Mouse (Mus musculus): Measurements from ENCODE around the gene Foxn3. TPM values are rescaled to one million over a fixed set of nuclear protein-coding genes. Genes with fewer than 3 reads are reported as not detected.

Foxn3 gene
- polyA plus RNA-seq, 1 experiment from 2014 or later, result 65.2 TPM

DNA sequence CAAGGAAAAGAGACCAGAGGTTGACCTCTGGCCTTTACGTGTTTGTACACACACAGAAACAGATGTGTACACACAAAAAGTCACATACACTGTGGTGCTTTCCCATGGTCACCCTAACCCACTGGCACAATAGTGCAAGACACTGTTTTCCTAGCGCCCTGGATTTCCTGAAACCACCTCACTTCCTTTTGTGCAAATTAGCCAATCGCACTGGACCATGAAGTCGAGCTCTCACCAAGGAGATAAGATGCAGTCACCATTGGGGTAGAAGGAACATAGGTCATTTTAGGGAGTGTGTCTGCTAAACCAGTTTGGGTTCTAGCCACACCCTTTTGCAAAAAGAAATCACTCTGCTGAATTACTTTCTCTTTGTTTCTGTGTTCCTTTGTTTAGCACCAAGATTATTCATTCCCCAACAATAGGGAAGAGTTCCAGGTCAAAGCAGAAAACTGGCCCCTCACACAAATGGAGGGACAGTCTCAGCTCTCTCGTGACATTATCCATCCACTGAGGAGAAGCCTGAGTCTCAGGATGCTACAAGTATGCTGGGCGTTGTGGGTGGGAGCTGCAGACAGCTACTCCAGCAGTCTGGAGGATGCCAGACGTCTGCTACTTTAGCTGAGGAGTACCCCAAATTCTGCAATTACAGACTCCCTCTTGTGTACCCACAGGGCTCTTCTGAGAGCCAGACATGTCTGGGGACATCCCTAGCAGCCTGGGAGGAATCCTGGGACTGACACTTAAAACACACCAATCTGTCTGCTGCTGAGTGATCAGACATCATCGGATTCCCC is 202.2 kb downstream of the Foxn3 start:
- 60% methylated on average over 8 of the region's 8 CpGs for WGBS
- Histone ChIP-seq H3K27me3 (ENCODE audit: insufficient read depth, poor library complexity, severe bottlenecking) (no peaks in the 10 kb centered on the region), H3K9me3 (no peaks in the 10 kb centered on the region), H3K4me3 (no peak overlapping the region), H3K36me3 (no peaks in the 10 kb centered on the region), H3K4me1 (peaks cover 68% of the 10 kb centered on the region), H3K27ac (peak overlapping the region; percentile 47)
- no peak for DNase-seq (ENCODE audit: low spot score)

DNA sequence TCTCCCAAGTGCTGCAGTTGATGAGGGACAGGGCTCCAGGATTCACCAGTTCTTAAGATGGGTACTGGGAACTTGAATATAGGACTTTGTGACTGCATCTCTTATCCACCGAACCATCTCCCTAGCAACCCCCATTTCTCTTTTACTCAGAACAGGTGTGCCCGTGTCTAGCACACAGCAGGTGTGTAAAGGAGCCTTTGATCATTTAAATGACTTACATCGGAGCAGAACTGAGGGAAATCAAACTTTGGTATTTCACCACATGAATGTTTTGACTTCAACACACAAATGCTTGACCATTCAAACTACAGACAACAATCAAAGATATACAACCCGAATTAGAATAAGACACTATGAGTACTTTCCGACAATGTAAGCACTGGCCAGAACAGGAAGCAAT is 204.7 kb downstream of the Foxn3 start:
- peaks cover 72% of the 10 kb centered on the region for H3K4me1 ChIP-seq

DNA sequence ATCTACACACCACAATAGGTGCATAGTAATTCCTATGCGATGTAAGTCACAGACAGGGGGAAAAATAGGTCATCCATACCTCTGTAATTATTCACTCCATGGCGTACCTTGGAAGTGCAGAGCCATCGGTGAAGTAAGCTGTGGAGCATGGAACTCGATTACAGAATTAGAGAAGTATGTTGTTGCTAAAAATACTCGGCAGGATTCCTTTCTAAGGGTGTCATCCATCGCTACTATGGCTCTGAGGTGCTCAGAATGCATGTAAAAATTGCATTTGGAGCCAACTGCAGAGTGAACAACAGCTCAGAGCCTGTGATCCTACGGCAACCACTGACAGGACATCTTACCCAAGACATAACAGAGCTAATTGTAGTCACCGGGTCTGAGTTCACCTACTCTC is 206.7 kb downstream of the Foxn3 start:
- WGBS, result 53% methylated on average over 8 of the region's 8 CpGs
- no peaks in the 10 kb centered on the region for H3K27me3 ChIP-seq (ENCODE audit: insufficient read depth, poor library complexity, severe bottlenecking)
- no peaks in the 10 kb centered on the region for H3K36me3 ChIP-seq
- H3K4me3 ChIP-seq, result 0 out of 2 replicates have a peak overlapping the region, but pooled peaks have one; percentile 15
- no peak for DNase-seq (ENCODE audit: low spot score)
- H3K9me3 ChIP-seq, result no peaks in the 10 kb centered on the region
- peak overlapping the region; percentile 79 for H3K27ac ChIP-seq
- H3K4me1 ChIP-seq, result peaks cover 69% of the 10 kb centered on the region

More for the DNA sequence above, 204.7 kb downstream of the Foxn3 start:
- no peak for DNase-seq (ENCODE audit: low spot score)
- no peak overlapping the region for H3K4me3 ChIP-seq
- 89% methylated on average over 5 of the region's 5 CpGs for WGBS
- H3K27me3 ChIP-seq (ENCODE audit: insufficient read depth, poor library complexity, severe bottlenecking), result no peaks in the 10 kb centered on the region
- no peak overlapping the region for H3K27ac ChIP-seq
- H3K9me3 ChIP-seq, result no peaks in the 10 kb centered on the region
- H3K36me3 ChIP-seq, result no peaks in the 10 kb centered on the region

DNA sequence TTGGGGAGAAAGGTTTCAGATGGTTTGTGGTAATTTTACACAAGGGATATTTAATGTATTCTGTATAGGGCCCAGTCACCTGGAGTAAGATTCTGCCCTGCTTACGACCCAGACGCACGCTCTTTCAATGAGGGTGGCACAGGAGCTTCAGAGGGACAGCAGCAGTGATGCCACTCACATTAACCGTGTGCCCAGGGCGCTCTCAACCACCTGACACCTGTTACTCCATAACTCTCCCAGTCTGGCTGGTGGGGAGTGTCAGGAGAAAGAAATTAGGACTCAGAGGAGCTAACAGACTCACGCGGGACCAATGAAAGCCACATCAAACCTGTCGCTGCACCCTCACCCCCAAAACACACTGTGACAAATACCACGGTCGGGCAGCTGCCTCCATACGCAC is 209.7 kb downstream of the Foxn3 start:
- Histone ChIP-seq H3K9me3 (no peaks in the 10 kb centered on the region), H3K27ac (no peak overlapping the region), H3K36me3 (peaks cover 4% of the 10 kb centered on the region; the same call in 1 of the 2 replicates), H3K4me1 (peaks cover 73% of the 10 kb centered on the region), H3K27me3 (ENCODE audit: insufficient read depth, poor library complexity, severe bottlenecking) (no peaks in the 10 kb centered on the region), H3K4me3 (no peak overlapping the region)
- no peak for DNase-seq (ENCODE audit: low spot score)
- WGBS, result 91% methylated on average over 11 of the region's 11 CpGs

DNA sequence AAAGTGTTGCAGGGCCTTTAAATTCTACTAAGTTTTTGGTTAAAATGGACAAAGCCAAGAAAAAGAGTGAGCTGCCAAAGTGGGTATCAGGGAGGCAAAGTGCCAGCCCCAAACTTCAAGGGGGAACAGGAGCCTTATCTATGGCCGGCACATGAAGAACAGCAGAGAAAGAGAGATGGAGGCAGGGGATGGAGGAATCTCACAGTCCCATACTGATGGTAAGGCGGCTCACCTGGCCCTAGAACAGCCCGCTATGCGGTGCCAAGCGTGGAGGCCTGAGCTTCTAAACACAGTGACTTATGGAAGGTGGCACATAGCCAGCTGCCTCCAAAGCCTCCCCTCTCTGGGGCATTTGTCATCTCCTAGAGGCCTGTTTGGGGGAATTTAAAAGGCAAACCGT is 210.8 kb downstream of the Foxn3 start:
- H3K4me1 ChIP-seq, result peaks cover 73% of the 10 kb centered on the region

DNA sequence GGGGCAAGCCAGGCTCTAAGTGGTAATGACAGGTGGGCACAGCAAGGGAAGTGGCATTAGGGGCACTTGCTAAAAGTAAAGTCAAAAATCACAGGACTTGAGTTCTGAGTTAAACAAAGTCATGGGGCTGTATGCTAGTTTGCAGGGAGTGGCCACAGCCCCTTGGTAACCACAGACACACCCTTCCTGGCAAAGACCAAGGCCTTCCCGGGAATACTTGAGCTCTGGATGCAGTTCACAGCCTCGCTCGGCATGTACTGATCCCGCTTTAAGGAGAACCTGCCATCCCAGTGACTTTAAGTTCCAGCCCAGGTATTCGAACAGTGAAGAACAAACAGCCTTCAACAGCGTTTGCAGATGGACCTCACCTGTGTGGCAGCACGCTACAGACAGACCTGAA is 211.2 kb downstream of the Foxn3 start:
- Histone ChIP-seq H3K4me1 (peaks cover 73% of the 10 kb centered on the region), H3K27me3 (ENCODE audit: insufficient read depth, poor library complexity, severe bottlenecking) (no peaks in the 10 kb centered on the region), H3K4me3 (no peak overlapping the region), H3K27ac (no peak overlapping the region), H3K9me3 (no peaks in the 10 kb centered on the region), H3K36me3 (peaks cover 4% of the 10 kb centered on the region; the same call in 1 of the 2 replicates)
- no peak for DNase-seq (ENCODE audit: low spot score)
- WGBS, result 86% methylated on average over 7 of the region's 7 CpGs

More for the DNA sequence above, 210.8 kb downstream of the Foxn3 start:
- H3K27ac ChIP-seq, result no peak overlapping the region
- no peak overlapping the region for H3K4me3 ChIP-seq
- 91% methylated on average over 6 of the region's 6 CpGs for WGBS
- DNase-seq (ENCODE audit: low spot score), result no peak
- no peaks in the 10 kb centered on the region for H3K9me3 ChIP-seq
- H3K27me3 ChIP-seq (ENCODE audit: insufficient read depth, poor library complexity, severe bottlenecking), result no peaks in the 10 kb centered on the region
- peaks cover 4% of the 10 kb centered on the region; the same call in 1 of the 2 replicates for H3K36me3 ChIP-seq

DNA sequence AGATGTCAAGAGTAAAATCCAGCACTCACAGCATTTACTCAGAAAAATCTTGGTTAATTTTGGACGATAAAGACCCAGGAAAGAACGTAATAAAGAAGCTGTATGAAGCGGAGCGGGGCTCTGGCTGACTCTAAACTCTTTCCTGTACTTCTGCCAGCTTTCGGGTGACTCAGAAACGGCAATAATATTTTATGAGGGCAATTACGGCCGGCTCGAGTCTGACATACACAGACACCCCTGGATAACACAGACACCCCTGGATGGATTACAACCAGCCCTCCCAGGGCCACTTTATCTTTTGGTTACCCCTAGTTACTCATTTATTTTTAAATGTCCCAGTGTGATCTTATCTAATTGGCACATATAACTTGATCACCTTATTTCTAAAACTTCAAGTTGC is 211.7 kb downstream of the Foxn3 start:
- no peaks in the 10 kb centered on the region for H3K27me3 ChIP-seq (ENCODE audit: insufficient read depth, poor library complexity, severe bottlenecking)
- H3K36me3 ChIP-seq, result peaks cover 4% of the 10 kb centered on the region; the same call in 1 of the 2 replicates
- H3K9me3 ChIP-seq, result no peaks in the 10 kb centered on the region
- peaks cover 73% of the 10 kb centered on the region for H3K4me1 ChIP-seq
- no peak for DNase-seq (ENCODE audit: low spot score)
- H3K4me3 ChIP-seq, result no peak overlapping the region
- no peak overlapping the region for H3K27ac ChIP-seq
- 89% methylated on average over 9 of the region's 9 CpGs for WGBS

DNA sequence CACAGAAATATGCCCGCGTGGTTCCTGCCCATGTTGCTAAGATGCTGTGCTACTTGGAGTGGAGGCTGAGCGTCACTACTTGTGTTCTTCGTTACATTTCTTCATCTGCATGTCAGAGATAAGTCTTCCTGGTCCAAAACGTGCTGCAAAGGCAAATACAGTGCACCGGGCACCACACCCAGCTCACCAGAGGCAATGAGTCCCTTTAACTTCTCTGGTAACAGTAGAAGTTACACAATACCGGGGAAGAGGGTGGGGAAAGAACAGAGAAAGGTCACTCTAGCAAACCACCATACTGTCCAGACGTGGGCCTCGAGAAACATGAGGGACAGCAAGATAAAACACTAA is 213.8 kb downstream of the Foxn3 start:
- peaks cover 72% of the 10 kb centered on the region for H3K4me1 ChIP-seq
- no peak for DNase-seq (ENCODE audit: low spot score)
- no peak overlapping the region for H3K4me3 ChIP-seq
- H3K27ac ChIP-seq, result peak overlapping the region; percentile 47; the same call in 1 of the 2 replicates
- H3K36me3 ChIP-seq, result peaks cover 4% of the 10 kb centered on the region; the same call in 1 of the 2 replicates
- H3K9me3 ChIP-seq, result no peaks in the 10 kb centered on the region
- H3K27me3 ChIP-seq (ENCODE audit: insufficient read depth, poor library complexity, severe bottlenecking), result no peaks in the 10 kb centered on the region
- 60% methylated on average over 9 of the region's 9 CpGs for WGBS

DNA sequence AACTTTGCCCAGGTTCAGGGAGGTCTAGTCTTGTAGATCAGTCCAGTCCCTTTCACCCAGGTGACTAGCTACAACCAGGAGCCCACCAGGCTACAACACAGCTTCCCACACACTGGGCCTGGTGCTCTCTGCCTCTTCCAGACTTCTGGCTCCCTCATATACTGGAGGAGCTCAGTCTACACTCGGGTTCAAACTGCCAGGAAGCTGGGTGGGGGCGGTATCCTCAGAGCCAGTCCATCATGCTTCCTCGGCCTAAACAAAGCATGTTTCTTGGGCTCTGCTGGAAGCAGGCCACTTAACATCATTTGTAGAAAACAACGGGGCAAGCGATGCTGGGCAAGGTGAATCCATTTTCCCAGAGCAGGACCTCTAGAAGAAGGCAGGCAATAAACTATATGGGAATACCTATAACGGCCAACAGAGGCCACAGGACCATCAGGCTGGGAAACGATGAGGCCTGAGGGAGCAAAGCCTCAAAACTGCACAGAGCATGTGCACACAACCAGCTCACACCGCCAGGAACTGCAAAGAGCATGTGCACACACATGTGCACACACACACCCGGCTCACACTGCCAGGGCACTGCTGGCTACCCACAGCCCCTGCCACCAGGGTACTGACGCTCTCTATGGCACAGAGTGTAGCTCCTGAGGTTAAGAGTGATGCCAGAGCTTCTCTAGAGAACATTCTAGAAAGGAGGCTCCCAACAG is 214.3 kb downstream of the Foxn3 start:
- Histone ChIP-seq H3K9me3 (no peaks in the 10 kb centered on the region), H3K27ac (peak overlapping the region; percentile 47; the same call in 1 of the 2 replicates), H3K27me3 (ENCODE audit: insufficient read depth, poor library complexity, severe bottlenecking) (no peaks in the 10 kb centered on the region), H3K36me3 (peaks cover 4% of the 10 kb centered on the region; the same call in 1 of the 2 replicates), H3K4me3 (no peak overlapping the region), H3K4me1 (peaks cover 72% of the 10 kb centered on the region)
- WGBS, result 82% methylated on average over 10 of the region's 10 CpGs
- DNase-seq (ENCODE audit: low spot score), result no peak

DNA sequence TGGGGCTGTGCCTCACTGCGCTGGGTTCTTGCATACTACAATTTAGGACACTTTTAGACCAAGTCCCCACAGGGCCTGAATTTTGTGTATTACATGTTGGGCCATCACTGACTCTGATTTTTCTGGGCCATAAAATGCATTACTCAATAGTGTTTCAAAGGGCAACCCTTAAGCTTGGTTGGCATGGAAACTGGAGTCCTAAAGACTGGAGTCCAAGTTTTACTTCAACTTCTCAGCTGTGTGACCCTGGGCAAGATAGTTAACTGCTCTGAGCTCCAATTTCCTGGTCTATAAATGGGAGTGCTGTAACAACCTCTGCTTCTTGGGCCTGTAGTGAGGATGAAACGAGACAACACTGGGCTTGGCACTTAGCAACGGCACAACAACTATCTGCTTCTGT is 215.9 kb downstream of the Foxn3 start:
- DNase-seq (ENCODE audit: low spot score), result no peak
- WGBS, result 60% methylated on average over 3 of the region's 3 CpGs
- no peaks in the 10 kb centered on the region for H3K27me3 ChIP-seq (ENCODE audit: insufficient read depth, poor library complexity, severe bottlenecking)
- H3K4me1 ChIP-seq, result peaks cover 69% of the 10 kb centered on the region
- H3K36me3 ChIP-seq, result peaks cover 4% of the 10 kb centered on the region; the same call in 1 of the 2 replicates
- H3K27ac ChIP-seq, result peak overlapping the region; percentile 29; the same call in 1 of the 2 replicates
- no peaks in the 10 kb centered on the region for H3K9me3 ChIP-seq
- H3K4me3 ChIP-seq, result no peak overlapping the region

DNA sequence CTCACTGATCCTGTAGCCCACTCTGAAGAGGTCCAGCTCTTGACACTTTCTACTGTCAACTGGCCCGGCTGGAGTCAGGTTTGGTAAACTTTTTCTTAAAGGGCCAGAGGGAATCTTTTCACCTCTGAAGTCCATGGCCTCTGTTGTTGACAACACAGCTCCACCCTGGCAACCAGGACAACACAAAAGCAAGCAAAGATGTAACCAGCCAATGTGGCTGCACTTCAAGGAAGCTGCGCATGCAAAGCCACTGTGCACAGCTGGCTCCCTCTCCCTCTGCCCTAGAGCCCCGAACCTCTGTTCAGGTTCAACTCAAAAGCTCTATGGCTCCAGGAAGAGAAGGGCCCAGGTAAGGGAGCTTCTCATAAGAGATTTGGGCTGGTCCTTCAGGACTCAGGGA is 216.4 kb downstream of the Foxn3 start:
- H3K27me3 ChIP-seq (ENCODE audit: insufficient read depth, poor library complexity, severe bottlenecking), result no peaks in the 10 kb centered on the region
- peaks cover 69% of the 10 kb centered on the region for H3K4me1 ChIP-seq
- WGBS, result 59% methylated on average over 3 of the region's 3 CpGs
- peak overlapping the region; percentile 43 for H3K27ac ChIP-seq
- no peak overlapping the region for H3K4me3 ChIP-seq
- peaks cover 4% of the 10 kb centered on the region; the same call in 1 of the 2 replicates for H3K36me3 ChIP-seq
- no peak for DNase-seq (ENCODE audit: low spot score)
- H3K9me3 ChIP-seq, result no peaks in the 10 kb centered on the region

DNA sequence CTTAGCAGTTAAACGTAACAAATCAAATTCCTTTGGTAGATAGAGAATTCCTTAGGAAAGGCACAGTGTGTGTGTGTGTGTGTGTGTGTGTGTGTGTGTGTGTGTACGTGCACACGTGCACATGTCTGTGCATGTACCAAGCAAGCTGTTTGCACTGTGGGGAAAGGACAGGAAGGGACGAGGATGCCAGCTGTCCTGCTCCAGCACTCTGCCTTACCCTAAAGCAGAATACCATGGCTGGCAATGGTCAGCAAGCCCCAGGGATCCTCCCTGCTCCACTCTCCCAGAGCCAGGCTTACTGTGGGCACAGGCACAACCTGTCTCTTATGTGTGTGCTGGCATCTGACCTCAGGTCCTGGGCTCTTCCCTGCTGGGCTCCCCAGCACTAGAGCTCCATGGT is 218.1 kb downstream of the Foxn3 start:
- no peak overlapping the region for H3K27ac ChIP-seq

DNA sequence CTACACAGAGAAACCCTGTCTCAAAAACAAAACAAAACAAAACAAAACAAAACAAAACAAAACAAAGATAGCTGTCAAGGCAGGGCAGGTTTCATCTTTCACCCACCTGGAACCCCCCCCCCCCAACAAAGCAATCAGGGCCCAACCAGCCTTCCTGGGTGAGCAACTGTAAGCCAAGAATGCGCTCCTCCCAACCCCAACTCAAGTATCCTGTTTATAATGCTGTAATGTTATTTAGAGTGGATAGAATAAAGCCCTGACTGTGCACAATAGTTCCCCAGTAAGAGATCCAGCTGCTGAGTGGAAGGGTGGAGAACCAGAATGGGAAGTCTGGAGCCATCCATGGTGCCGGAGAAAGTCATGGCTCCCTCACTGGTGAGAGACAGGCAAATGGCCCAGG is 220.0 kb downstream of the Foxn3 start:
- Histone ChIP-seq H3K27me3 (ENCODE audit: insufficient read depth, poor library complexity, severe bottlenecking) (no peaks in the 10 kb centered on the region), H3K27ac (no peak overlapping the region), H3K9me3 (no peaks in the 10 kb centered on the region), H3K36me3 (peaks cover 9% of the 10 kb centered on the region; the same call in 1 of the 2 replicates), H3K4me3 (no peak overlapping the region), H3K4me1 (peaks cover 70% of the 10 kb centered on the region)
- 93% methylated on average over 2 of the region's 2 CpGs for WGBS
- no peak for DNase-seq (ENCODE audit: low spot score)

More for the DNA sequence above, 218.1 kb downstream of the Foxn3 start:
- 77% methylated on average over 4 of the region's 4 CpGs for WGBS
- no peaks in the 10 kb centered on the region for H3K9me3 ChIP-seq
- H3K27me3 ChIP-seq (ENCODE audit: insufficient read depth, poor library complexity, severe bottlenecking), result no peaks in the 10 kb centered on the region
- H3K36me3 ChIP-seq, result peaks cover 9% of the 10 kb centered on the region; the same call in 1 of the 2 replicates
- no peak overlapping the region for H3K4me3 ChIP-seq
- H3K4me1 ChIP-seq, result peaks cover 84% of the 10 kb centered on the region
- DNase-seq (ENCODE audit: low spot score), result no peak

Measured in heart, embryonic 10.5 days (tissue).